Mouse (Mus musculus) heart, adult 9 months (tissue): ENCODE data around the gene Tbc1d19.

ENCODE experiments used
- DNase-seq, 2 experiments: peaks; one replicate each; pipeline ENCODE4 v3.0.0; 2022; ENCODE audit warnings: low spot score in 2 of 2

Tbc1d19 gene

DNA sequence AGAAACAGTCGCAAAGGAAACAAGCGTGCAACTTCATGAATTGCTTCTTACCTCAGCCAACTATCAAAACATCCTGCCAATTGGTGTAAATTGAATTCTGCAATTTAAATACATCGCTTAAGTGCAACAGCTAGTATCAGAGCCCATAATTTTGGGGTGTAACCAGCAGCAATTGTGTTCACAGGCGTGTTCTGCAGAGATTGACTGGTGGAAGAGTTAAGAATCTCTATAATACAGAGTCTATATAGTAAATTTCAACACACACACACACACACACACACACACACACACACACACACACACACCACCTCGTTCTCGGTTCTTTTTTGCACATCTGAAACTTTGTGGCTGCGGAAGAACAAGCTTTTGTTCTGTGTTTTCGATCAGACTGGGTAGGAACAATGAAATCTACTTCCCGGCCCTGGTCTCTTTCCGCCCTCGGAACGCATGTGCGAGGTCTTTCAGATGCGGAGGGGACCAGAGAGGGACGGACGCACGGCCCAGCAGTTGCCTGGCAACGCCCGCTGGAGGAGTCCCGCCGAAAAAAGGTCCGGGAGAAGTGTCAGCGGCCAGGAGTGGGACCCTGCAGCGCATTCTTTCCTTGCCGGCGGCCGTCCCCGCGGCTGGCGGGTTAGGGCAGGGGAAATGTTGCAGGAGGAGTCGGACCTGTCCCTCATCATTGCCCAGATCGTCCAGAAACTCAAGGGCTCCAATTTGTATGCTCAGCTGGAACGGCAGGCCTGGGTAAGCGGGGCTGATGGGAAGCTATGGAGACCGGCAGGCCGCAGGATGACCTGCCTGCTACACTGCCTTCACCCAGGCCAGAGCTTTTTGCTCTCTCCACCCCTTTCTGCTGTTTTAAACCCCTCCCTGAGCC is at the start of gene Tbc1d19:
Gene Tbc1d19, plus strand, starts transcription at position 492 of the 877 bp plus-strand sequence.
- peak; percentile 85 for DNase-seq

DNA sequence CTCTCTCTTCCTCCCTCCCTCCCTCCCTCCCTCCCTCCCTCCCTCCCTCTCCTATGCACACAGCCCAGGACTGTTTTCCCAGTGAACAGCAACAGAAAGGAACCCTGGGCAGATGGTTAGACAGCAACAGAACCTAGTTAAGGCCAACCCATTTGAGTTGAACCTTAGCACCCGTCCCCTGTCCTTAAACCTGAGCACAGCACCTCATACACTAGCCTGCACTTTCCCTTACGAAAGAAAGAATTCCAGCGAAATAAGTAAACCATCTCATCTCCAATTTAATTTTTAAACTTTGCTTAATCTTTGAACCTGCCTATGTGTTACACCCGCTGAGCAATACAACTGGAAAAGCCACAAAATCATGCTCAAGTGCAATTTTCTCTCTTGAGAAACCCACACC is 49.5 kb upstream of the Tbc1d19 start:
- DNase-seq, result no peak

DNA sequence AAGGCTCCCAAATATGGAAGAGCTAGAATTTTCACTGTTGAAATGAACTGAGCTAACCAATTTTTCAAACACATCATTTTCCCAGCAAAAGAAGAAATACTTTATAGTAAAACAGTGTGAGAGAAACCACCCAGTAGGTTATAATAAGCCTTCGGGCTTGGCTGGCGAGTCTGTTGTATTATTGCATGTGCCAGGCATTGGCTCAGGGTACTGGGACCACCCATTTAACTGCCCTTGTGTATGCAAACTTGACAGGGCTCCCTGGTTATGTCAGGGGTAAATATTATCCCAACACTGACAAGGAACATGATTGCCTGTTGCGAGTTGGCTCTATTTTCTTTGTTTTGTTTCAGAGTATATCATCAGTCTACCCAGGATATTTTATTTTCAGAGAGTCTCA is 48.5 kb upstream of the Tbc1d19 start:
- no peak for DNase-seq

DNA sequence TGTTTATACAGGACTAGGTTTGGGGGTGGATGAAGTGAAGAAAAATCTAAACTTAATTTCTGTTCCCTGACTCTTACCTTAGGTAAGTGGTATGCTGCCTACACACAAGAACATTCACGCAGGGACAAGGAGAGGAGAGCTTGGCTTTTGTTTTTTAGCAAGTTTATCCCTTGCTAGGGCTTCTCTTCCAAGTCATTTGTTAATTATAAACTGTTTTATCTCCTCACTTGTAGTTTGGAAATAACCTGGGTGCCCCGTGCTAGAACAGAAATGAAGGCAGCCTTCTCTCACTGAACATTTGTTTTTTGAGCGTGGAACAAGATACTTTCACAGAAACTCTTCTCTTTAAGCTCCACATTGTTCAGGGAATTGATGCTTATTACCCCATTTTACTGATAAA is 48.1 kb upstream of the Tbc1d19 start:
- no peak for DNase-seq

DNA sequence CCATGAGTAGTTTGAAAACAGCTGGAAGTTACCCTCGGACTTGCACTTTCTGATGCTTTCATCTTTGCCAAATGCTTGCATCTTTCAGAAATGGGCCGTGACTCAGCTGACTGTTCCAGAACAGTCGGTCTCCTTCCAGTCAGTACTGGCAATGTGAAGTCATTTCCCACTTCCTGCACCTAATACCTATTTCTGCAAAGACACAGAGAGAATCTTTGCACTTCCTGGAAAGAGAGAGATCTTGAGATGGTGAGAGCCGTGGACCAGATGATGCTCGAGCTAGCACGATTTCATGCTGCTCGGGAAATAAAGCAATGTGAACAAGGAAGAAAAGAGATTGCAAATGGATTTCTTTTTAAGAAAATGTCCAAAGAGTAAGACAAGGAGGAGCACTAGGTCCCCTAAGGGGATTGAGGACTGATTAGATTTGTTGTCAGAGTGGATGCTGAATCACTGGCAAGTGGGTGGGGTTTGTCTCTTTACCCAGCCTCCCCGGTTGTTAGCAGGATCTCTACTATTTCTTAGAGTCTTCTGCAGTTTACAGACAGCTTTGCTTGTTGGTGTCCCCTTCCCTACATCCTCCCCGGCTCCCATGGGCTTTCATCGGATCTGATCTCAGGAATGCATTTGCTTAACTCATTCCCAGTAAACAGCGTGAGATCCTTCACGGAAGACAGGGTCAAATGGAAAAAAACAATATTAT is 24.4 kb upstream of the Tbc1d19 start:
- peak; percentile 4 to 17 for DNase-seq

DNA sequence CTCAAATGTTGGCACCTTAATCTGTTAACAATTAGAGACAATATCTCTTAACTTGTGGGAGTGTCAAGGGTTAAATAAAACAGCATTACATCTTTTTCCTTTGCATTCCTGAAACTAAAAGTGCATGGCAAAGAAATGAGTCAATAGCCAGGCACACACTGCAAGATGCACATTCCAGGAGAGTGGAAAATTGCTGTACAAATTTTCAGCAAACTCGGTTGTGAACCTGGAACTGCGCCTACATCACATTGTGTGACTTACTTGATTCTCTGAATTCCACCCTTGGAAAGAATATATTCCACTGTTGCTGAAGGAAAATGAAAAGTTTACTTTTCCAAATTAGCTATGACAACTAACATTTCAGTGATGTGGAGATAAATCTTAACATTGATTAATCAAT is 8.0 kb upstream of the Tbc1d19 start:
- DNase-seq, result no peak

DNA sequence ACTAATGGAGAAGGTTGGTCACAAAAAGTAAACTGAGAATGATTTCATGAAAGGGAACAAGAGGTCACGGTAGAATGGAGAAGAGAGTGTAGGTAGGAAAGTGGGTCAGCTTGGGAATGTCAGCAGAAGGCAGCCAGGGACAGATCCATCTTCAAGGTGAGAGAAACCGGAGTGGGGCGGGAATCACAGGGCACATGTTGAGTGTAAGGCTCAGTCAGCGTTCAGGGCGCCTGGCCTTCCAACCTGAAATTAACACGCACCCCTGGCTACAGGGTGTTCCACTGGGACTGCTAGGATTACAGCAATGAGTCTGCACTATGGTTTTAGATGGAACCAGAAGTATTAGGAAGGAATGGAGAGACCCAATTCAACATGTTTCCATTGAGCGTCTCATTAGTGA is 10.3 kb downstream of the Tbc1d19 start:
- DNase-seq, result no peak

DNA sequence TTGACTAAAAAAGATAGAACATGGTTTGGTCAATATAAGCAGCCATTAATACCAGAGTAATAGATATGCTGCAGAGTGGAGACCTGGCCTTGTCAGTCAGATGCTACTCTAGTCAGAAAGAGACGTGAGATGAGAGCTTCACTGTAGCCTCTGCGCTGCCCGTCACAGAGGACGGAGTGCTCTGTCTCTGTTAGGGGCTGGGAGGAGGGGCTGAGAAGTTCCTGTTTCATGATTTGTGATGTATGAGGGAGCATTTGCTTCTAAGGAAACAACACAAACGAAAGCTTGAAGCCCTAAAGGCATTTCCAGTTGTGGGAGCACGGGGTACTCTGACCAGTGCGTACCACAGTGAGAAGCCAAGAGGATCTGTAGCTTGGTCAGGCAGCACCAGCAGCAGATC is 16.5 kb downstream of the Tbc1d19 start:
- DNase-seq, result no peak

DNA sequence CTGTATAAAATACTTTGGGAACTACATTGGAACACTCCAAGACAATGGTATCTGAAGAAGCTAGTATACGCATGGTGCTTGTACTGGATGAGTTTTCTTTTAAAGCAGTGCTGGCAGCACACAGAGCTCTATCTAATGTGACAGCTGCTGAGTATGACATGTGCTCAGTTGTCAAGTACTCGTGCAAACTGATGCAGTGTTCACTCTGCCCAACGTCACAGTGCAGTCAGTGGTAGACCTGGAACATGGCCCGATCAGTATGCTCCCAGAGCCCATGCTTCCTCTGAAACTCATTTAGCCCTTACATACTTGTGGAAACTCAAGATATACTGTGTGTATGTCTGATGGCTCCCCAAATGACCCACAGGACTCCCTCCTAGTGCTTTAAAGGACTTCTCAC is 25.1 kb downstream of the Tbc1d19 start:
- DNase-seq, result no peak

DNA sequence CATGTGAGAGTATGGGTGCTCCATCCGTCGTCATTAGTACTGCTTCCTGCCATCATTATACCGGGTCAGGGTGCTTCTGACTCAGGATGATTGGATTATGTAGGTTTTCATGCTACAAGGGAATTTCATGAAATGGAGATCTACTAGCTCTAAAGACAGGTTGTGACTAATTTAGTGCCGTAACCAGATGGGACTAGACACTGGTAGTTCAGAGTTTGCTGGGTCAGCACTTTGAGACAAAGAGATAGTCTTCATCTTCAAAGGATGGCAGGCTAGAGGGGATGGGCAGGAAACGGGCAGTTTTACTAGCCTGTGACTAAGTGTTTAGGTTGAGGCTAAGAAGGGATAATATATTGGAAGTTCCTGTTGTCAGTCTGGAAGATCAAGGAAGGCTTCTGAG is 31.9 kb downstream of the Tbc1d19 start:
- DNase-seq, result no peak

DNA sequence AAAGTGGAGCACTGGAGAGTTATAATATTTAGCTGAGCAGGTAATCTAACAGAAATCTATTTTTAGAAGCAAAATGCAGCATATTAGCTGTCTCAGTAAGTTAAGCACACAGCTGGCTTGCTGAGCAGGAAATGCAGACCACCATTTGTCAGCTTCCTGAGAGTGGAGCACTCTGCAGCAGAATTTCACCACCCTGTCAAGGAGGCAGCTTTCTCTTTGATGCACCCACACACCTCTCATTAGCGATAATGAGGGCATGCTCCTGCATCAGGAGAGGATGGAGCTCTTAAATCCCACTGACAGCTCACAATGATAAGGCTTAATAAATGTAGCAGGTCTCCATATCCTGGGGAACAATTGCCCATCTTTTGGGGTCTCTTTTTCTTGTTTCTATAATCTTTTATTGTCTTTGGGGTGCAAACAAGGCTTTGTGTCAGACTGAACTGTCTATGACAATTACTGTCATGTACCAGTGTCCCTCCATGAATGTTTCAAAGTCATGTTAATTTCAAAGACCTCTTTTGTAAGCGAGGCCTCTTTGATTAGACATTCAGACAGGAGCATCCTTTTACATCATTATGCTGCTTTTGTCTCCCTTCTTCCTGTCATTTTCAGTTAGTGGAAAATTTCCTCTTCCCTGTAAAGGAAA is 39.0 kb downstream of the Tbc1d19 start:
- no peak for DNase-seq

DNA sequence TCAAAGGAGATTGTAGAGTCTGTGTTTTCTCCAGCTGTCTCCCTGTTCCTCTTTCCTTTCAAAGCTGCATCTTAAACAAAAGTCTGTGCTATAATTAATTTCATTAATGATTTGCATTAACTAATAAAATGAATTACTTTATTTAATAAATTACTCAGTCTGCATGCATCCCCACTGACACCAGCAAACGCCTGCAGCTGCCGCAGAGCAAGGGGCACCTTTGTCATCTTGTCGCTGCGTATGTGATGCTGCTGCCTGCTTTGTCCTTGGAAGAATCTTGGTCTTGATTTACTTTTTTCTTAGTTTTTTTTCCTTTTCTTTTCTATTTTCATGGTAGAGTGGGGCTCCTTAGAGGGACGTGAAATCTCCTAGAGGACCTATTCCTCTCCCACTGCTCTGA is 43.2 kb downstream of the Tbc1d19 start:
- no peak for DNase-seq

DNA sequence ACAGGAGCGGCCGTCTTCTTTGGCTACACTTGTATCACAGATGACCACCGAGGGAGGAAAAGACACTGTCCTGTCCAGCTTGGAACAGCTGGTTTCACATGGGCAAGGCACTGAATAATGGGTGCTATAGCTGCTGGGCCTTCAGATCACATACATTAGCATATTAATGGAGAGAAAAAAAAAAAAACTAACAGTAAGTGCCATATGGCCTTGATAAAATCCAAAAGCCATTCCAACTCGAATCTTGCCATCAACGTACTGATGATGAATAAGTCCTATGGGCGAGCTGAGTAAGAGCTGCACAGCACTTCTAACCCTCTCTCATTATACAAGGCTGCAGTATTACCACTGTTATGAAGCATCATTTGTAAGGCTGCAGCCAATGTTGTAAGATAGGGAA is 45.2 kb downstream of the Tbc1d19 start:
- no peak for DNase-seq

DNA sequence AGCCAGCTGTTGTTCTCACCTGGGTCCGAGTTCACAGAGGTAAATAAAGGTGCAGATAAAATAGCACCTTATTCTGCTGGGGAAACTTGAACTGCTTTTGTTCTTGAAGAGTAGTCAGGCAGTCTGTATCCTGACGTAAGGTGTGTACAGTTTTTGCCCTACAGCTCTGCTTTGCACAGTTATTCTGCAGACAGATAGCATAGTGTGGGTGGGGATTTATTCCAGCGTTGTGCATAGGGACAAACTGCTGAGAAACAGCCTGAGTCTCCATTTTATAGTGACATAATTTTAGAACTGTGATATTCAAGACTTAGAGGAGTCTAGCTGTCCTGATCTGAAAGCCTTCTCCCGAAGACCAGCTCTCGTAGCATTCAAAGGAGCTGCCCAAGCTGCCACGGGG is 46.6 kb downstream of the Tbc1d19 start:
- no peak for DNase-seq

DNA sequence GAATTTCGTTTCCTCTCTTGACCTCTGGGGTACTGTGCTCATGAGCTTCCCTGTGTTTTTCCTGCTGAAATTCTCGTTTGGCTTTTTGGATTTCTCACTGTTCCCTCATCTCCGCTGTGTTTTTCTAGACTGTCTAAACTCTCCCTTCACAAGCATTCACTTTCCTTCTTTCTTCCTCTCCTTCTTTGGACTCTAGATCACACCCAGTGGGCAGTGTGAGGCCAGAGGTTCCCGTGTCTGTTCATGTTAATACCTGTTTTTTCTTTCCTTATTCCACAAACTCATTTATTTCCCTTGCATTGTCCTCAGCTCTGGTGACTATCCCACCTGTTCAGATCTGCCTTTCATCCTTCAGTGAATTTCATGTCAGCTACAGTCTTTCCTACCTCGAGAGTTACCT is 55.7 kb downstream of the Tbc1d19 start:
- no peak for DNase-seq

DNA sequence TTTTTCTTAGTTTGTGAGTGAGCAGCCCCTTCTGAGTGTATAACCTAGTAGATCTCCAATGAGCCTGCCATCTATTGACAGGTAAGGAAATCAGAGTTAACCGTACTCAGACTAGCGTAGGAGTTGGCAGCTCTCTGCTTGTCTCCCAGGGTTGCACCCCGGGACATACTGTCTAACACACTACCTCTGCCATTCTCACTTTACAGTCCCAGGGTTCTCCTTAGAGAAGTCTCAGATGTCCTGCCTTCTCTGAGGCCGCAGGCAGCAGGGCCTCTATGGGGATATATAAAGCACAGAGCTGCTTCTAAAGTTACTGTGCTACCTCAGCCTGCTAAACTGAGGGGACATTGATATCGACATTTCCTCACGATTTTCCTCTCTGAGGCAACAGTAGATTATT is 56.6 kb downstream of the Tbc1d19 start:
- DNase-seq, result no peak

DNA sequence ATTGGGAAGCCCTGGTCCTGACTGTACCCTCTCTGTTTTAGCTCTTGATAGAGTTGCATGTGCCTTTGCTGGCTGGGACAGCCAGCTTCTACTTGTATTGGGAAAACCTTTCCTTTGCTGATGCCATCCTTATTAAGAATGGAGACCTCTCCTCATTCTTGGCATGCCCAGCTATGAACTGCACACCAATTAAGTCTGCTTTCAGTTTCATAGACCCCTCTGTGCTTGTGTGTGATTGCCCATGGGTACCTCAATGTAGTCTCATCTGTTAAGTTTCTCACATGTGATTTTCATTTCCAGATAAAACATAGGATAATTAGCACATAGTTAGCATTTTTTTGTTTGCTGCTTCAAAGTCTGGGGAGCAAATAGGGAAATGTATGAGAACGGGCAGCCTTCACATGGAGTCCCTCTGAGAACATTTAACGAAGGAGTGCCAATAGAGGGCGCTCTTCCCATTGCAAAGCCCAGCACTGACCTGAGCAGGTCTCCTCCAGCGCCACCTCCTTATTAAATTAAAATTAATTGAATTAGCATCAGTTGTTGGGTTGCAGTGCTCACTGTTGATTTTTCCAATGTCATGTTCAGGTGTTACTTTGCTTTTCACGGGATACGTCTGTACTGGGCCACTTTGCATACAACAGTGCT is 62.4 kb downstream of the Tbc1d19 start:
- peak; percentile 34 to 58 for DNase-seq

DNA sequence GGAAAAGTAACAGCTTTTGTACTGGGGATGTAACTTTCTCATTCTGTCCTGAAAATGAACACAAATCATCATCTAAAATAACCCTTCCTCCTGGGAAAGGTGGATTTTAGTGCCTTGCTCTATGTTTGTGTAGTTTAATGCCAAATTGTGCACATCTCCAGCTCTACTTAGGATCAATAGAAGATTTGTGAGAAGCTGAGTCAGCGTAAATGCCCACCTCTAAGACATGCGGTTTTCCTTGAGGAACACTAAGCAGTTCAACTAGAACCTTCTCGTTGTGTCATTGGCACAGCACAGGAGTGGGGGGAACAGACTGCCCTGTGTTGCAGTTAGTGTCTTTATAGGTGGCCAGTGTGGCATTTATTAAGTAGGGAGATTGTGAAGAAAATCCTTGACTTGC is 65.6 kb downstream of the Tbc1d19 start:
- DNase-seq, result no peak

DNA sequence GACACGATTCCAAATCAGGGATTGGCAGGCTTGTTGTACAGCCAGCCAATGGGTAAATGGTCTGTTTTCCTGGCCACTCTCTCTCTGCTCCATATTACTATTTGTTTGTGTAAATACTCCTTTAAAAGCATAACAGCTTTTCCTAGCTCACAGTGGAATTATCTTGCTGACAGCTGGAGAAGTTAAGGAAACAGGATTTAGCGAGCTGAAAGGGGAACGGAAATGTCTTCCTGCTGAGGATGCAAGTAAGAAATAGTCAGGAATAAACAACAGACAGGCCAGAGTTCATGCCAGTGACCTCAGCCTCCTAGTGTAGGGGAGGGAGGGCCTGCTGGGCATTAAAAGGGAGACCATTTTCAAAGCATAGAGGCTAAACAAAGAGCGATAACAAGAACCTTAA is 71.3 kb downstream of the Tbc1d19 start:
- DNase-seq, result peak; percentile 28 to 45

DNA sequence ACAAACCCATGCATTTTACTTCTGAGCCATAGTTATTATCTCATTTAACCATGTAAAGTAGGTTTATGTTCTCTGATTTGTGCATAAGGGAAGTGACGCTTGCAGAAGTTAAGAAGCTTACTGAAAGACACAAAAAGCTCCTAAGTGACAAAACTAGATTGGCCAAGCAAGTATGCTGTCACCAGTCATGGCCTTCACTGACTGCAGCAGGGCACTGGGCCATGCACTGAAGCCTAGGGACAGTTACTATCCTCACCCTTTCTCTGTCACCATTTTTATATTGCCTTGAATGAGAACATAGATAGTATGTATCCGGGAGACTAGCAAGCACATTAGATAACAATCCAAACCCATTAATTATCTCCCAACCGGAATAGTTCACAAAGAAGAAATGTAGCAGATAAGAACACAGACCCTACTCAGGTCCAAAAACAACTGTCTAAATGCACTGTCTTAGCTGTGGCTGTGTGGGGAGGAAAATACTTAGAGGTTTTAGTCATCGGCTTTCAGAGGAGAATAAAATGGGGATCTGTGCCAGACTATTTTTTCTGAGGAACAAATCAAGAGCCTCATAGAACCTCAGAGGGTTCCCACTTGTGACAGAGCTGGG is 72.1 kb downstream of the Tbc1d19 start:
- peak; percentile 14 to 35 for DNase-seq

DNA sequence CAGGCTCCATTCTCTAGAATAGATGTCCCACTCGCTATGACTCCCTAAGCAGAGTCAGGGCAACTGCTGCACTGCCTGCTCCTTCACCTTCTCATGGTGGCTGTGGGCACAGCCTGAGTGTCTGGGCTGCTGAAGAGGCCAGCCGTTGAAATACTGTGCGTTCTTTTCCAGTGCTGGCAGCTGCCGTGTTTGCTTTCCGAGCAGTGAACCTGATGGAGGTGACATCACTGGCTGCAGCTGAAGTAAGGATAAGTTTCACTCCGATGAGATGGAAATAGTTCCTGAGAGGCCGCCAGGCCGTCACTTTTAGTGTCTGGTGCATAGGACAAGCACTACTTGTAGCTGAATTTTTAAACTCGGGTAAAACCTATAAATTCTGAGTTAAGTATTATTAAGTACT is 92.0 kb downstream of the Tbc1d19 start:
- DNase-seq, result no peak

DNA sequence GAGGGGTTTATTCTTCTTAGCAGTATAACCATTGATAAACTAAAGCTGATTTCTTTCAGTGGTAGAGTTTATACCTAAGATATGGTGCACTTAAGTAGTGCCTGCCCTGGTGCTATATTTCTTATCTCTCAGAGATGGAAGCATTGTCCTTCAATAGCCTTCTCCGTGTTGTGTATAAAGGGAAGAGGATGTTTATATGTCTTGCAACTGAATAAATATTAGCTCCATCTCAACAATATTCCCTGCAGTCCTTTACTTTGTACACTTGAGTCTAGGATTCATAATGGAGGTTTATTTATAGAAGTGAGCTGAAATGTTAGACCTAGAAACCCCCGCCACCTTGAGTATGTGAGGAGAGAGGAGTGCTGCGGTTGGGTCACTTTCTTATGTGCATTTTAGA is 93.4 kb downstream of the Tbc1d19 start:
- DNase-seq, result no peak
